Mouse (Mus musculus): ENCODE data around the gene Fzd10. TPM values are rescaled to one million over a fixed set of nuclear protein-coding genes. Genes with fewer than 3 reads are reported as not detected.

Gene Fzd10
- polyA plus RNA-seq, 1 experiment from 2014 or later, result 1.0 TPM

DNA sequence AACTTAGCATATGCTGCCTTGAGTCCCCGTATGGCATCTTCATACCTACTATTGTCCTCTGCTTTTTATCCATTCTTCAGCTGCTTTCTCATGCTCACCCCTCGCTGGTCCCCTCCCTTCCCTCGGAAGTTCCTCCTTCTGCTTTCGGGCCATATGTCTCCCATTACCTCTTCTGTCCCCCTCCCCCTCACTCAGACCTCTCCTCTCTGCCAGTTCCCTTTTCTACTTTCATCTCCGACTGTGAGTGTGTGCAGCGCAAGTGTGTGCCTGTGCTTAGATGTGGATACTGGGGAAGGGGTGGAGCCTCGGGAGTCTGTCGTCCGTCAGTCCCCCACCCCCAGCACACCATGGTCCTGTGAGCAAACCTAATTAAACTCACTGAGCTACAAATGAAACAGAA is 17.0 kb downstream of the Fzd10 start:
- DNase-seq (ENCODE audit: low spot score), result no peak
- no peaks in the 10 kb centered on the region for H3K9me3 ChIP-seq
- H3K4me1 ChIP-seq, result peaks cover 36% of the 10 kb centered on the region
- H3K4me3 ChIP-seq, result peak overlapping the region; percentile 28; the same call in 1 of the 2 replicates
- peaks cover 42% of the 10 kb centered on the region for H3K27me3 ChIP-seq (ENCODE audit: insufficient read depth, poor library complexity, severe bottlenecking)
- 9% methylated on average over 9 of the region's 9 CpGs for WGBS
- H3K36me3 ChIP-seq, result no peaks in the 10 kb centered on the region
- H3K27ac ChIP-seq, result no peak overlapping the region

- Histone ChIP-seq H3K36me3 (no peaks in the 10 kb centered on the region), H3K4me3 (no peak overlapping the region), H3K9me3 (no peaks in the 10 kb centered on the region), H3K4me1 (peaks cover 36% of the 10 kb centered on the region), H3K27me3 (ENCODE audit: insufficient read depth, poor library complexity, severe bottlenecking) (peaks cover 42% of the 10 kb centered on the region), H3K27ac (no peak overlapping the region)
- WGBS, result 47% methylated on average over 8 of the region's 8 CpGs
- no peak for DNase-seq (ENCODE audit: low spot score)
These were observed 19.3 kb downstream of the Fzd10 start for GRCm38 (mm10) chr5:128619987-128620386.

DNA sequence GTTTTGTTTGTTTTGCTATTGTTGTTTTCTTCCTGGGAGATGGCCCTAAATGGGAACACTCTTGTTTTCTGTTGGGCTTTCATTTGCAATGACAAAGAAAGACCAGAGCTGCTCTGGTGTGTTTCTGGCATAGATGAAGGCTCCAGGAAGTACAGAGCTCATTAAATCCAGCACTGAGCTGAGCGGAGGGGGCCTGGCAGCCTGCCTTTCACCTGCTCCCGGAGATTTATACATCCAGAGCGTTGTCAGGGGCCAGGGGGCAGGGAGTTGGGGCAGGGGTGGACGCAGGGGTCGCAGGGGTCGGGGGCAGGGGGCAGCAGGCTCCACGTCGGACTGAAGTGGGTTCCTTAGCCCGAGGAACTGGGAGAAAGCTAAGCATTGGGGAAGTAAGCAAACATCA is 19.8 kb downstream of the Fzd10 start:
- peaks cover 36% of the 10 kb centered on the region for H3K4me1 ChIP-seq
- H3K36me3 ChIP-seq, result no peaks in the 10 kb centered on the region
- no peak overlapping the region for H3K4me3 ChIP-seq
- no peaks in the 10 kb centered on the region for H3K9me3 ChIP-seq
- WGBS, result 23% methylated on average over 9 of the region's 9 CpGs
- no peak overlapping the region for H3K27ac ChIP-seq
- peaks cover 42% of the 10 kb centered on the region for H3K27me3 ChIP-seq (ENCODE audit: insufficient read depth, poor library complexity, severe bottlenecking)
- DNase-seq (ENCODE audit: low spot score), result no peak

DNA sequence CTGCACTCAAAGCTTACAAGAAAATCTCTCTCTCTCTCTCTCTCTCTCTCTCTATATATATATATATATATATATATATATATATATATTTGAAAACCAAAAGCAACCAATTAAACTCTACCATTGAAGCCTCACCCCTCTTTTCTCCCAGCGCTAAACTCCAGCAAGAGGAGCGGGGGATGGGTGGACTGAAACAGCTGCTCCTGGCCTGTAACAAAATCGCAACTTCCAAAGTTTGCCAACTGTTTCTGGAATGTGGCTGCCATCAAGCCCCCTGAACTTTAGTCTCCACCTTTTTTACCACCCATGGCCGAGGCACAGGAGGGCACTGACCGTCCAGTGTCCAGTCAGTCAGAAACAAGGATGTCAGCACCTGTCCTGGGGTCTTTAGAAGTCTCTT is 27.1 kb downstream of the Fzd10 start:
- Histone ChIP-seq H3K4me3 (no peak overlapping the region), H3K9me3 (no peaks in the 10 kb centered on the region), H3K27ac (no peak overlapping the region), H3K36me3 (no peaks in the 10 kb centered on the region), H3K27me3 (ENCODE audit: insufficient read depth, poor library complexity, severe bottlenecking) (no peaks in the 10 kb centered on the region), H3K4me1 (no peaks in the 10 kb centered on the region)
- 62% methylated on average over 5 of the region's 5 CpGs for WGBS
- no peak for DNase-seq (ENCODE audit: low spot score)

GRCm38 (mm10) chr5:128636648-128637047 is 36.0 kb downstream of the Fzd10 start:
- H3K27me3 ChIP-seq (ENCODE audit: insufficient read depth, poor library complexity, severe bottlenecking), result no peaks in the 10 kb centered on the region
- no peaks in the 10 kb centered on the region for H3K36me3 ChIP-seq
- no peak overlapping the region for H3K27ac ChIP-seq
- no peak for DNase-seq (ENCODE audit: low spot score)
- no peaks in the 10 kb centered on the region for H3K9me3 ChIP-seq
- no peak overlapping the region for H3K4me3 ChIP-seq
- no peaks in the 10 kb centered on the region for H3K4me1 ChIP-seq
- WGBS, result 92% methylated on average over 9 of the region's 9 CpGs

DNA sequence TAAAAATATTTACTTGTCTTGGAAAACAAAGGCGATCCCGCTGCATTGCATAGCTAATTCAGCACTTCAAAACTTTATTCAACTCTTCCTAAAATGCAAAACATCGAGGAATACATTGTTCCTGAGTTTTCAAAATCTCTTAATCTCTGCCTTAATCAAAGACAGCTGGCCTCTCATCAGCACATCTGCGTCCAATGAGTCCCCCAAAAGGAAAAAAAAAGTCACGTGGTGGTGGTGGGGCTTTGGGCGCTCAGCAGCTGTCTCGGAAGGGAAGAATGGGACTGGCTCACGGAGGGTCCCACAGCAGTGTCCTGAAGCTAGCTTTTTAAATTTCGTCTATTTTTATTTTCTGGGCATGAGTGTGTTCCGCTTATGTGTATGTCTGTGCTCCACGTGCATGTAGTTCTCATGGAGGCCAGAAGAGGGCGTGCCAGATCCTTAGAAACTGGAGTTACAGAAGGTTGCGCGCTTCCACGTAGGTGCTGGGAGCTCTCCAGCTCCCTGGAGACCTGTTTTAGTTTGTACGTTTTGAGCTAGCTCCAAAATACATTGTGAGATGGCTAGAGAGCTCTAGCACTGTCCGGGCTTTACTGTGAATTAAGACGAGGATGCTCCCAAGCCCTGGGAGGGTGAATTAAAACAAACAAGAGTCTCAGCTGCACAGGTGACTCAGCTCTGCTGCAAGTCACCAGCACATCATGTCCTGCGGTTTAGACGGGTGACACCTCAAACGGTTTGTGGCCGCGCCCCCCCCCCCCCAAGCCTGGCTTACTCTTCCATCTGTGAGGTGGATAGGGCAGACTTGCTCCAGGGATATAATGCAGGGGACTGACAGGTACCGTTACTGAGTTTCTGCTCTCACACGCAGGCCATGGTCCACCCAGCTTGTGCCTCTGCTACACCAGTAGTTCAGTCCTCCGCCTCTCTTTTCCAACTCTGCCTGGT is 36.7 kb downstream of the Fzd10 start:
- 87% methylated on average over 26 of the region's 26 CpGs for WGBS
- no peaks in the 10 kb centered on the region for H3K36me3 ChIP-seq
- no peak for DNase-seq (ENCODE audit: low spot score)

GRCm38 (mm10) chr5:128638716-128639115 is 38.1 kb downstream of the Fzd10 start:
- Histone ChIP-seq H3K36me3 (no peaks in the 10 kb centered on the region), H3K27me3 (ENCODE audit: insufficient read depth, poor library complexity, severe bottlenecking) (no peaks in the 10 kb centered on the region), H3K4me1 (no peaks in the 10 kb centered on the region), H3K4me3 (no peak overlapping the region), H3K9me3 (no peaks in the 10 kb centered on the region), H3K27ac (no peak overlapping the region)
- WGBS, result 62% methylated on average over 9 of the region's 9 CpGs
- DNase-seq (ENCODE audit: low spot score), result no peak

More for the DNA sequence above, 36.7 kb downstream of the Fzd10 start:
- Histone ChIP-seq H3K27me3 (ENCODE audit: insufficient read depth, poor library complexity, severe bottlenecking) (no peaks in the 10 kb centered on the region), H3K4me3 (no peak overlapping the region), H3K27ac (no peak overlapping the region), H3K9me3 (no peaks in the 10 kb centered on the region), H3K4me1 (no peaks in the 10 kb centered on the region)

GRCm38 (mm10) chr5:128643065-128643464 is 42.4 kb downstream of the Fzd10 start:
- H3K27me3 ChIP-seq (ENCODE audit: insufficient read depth, poor library complexity, severe bottlenecking), result no peaks in the 10 kb centered on the region
- WGBS, result 81% methylated on average over 4 of the region's 4 CpGs
- H3K4me3 ChIP-seq, result no peak overlapping the region
- H3K36me3 ChIP-seq, result no peaks in the 10 kb centered on the region
- no peak for DNase-seq (ENCODE audit: low spot score)
- H3K27ac ChIP-seq, result no peak overlapping the region
- no peaks in the 10 kb centered on the region for H3K9me3 ChIP-seq
- peaks cover 4% of the 10 kb centered on the region; the same call in 1 of the 2 replicates for H3K4me1 ChIP-seq

- H3K4me3 ChIP-seq, result no peak overlapping the region
- WGBS, result 77% methylated on average over 8 of the region's 8 CpGs
- H3K27ac ChIP-seq, result no peak overlapping the region
- H3K36me3 ChIP-seq, result no peaks in the 10 kb centered on the region
- no peaks in the 10 kb centered on the region for H3K9me3 ChIP-seq
- peaks cover 4% of the 10 kb centered on the region; the same call in 1 of the 2 replicates for H3K4me1 ChIP-seq
- no peaks in the 10 kb centered on the region for H3K27me3 ChIP-seq (ENCODE audit: insufficient read depth, poor library complexity, severe bottlenecking)
- no peak for DNase-seq (ENCODE audit: low spot score)
These were observed 45.1 kb downstream of the Fzd10 start for GRCm38 (mm10) chr5:128645720-128646119.

DNA sequence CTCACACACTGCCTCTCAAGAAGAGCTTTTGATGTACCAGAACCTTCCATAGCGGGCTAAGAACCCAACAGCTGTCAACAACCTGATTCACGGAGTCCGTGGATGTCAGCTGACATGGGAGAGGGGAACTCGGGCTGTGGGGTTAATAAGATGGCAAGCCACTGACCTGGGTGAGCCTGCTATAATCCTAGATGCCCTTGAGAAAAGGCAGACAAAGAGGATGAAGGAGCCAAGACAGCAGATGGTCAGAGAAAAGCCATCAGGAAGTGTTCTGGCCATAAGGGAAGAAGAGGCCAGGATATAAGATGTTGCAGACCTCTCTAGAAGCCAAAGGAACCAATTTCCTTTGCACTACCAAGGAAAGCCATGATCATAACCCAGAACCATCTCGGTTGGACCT is 45.6 kb downstream of the Fzd10 start:
- Histone ChIP-seq H3K27me3 (ENCODE audit: insufficient read depth, poor library complexity, severe bottlenecking) (no peaks in the 10 kb centered on the region), H3K27ac (no peak overlapping the region), H3K9me3 (no peaks in the 10 kb centered on the region), H3K36me3 (no peaks in the 10 kb centered on the region), H3K4me3 (no peak overlapping the region), H3K4me1 (peaks cover 4% of the 10 kb centered on the region; the same call in 1 of the 2 replicates)
- no peak for DNase-seq (ENCODE audit: low spot score)
- 76% methylated on average over 5 of the region's 5 CpGs for WGBS

GRCm38 (mm10) chr5:128647221-128647730 is 46.6 kb downstream of the Fzd10 start:
- no peaks in the 10 kb centered on the region for H3K36me3 ChIP-seq
- WGBS, result 67% methylated on average over 10 of the region's 10 CpGs
- no peak overlapping the region for H3K4me3 ChIP-seq
- peaks cover 4% of the 10 kb centered on the region; the same call in 1 of the 2 replicates for H3K4me1 ChIP-seq
- H3K27ac ChIP-seq, result no peak overlapping the region
- no peaks in the 10 kb centered on the region for H3K9me3 ChIP-seq
- no peak for DNase-seq (ENCODE audit: low spot score)
- H3K27me3 ChIP-seq (ENCODE audit: insufficient read depth, poor library complexity, severe bottlenecking), result no peaks in the 10 kb centered on the region

DNA sequence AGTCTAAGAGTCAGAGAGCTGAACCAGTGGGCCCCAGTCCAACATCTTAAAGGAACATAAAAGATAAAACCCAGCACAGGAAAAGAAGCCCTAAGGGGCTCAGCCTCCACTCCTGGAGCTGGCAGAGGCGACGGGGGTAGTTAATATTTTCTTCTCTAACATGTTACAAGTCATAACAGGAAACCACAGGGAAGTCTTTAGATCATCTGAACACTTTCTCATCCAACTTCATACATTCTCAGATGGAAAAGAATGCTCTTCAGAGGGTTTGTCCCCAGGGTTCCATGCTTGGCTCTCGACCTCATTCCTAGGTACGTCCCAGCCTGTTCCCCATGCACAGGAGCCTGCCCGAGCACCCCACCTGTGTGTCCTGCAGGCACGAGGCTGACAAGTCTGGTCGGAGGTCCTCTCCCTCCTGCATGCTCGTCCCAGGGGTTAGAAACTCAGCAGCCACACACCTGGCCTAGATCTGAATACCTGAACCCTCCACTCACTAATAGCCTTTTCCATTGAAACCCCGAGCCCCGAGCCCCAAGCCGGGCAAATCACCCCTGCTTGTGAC is 48.8 kb downstream of the Fzd10 start:
- WGBS, result 80% methylated on average over 11 of the region's 11 CpGs
- no peaks in the 10 kb centered on the region for H3K9me3 ChIP-seq
- H3K27ac ChIP-seq, result no peak overlapping the region
- H3K4me3 ChIP-seq, result no peak overlapping the region
- DNase-seq (ENCODE audit: low spot score), result no peak
- H3K27me3 ChIP-seq (ENCODE audit: insufficient read depth, poor library complexity, severe bottlenecking), result no peaks in the 10 kb centered on the region
- H3K4me1 ChIP-seq, result peaks cover 4% of the 10 kb centered on the region; the same call in 1 of the 2 replicates
- H3K36me3 ChIP-seq, result no peaks in the 10 kb centered on the region
